Mouse (Mus musculus) hindbrain, embryonic 15.5 days (tissue): ENCODE data around the gene Ncoa1. TPM values are rescaled to one million over a fixed set of nuclear protein-coding genes. Genes with fewer than 3 reads are reported as not detected.
"Not testable (repeated sequence)": the region's sequence is repeated elsewhere in the genome, so short reads cannot be mapped to it uniquely, and the experiment has no call there.

Source experiments
- ATAC-seq: fragments of 200-750 bp; cut with Nextera tagmentation; 2 replicates; pipeline ENCODE4 v1.8.0; 2017; ENCODE audit warnings: low read depth, moderate number of reproducible peaks, moderate TSS enrichment; ENCODE audit not compliant: low FRiP score
- H3K27ac ChIP-seq: fragments of 300-500 bp; sonication (generic); replicated peaks from 2 replicates; pipeline ENCODE4 v1.5.1; 2015; ENCODE audit warnings: mild to moderate bottlenecking, inconsistent platforms
- H3K27me3 ChIP-seq: fragments of 300-500 bp; sonication (generic); 2 replicates; pipeline ENCODE4 v1.6.1; 2015; ENCODE audit warnings: control low read depth, inconsistent platforms
- H3K36me3 ChIP-seq: fragments of 300-500 bp; sonication (generic); 2 replicates; pipeline ENCODE4 v1.6.1; 2015; ENCODE audit warnings: control low read depth, inconsistent platforms
- H3K4me1 ChIP-seq: fragments of 300-500 bp; sonication (generic); replicated peaks from 2 replicates; pipeline ENCODE4 v1.6.1; 2015; ENCODE audit warnings: control low read depth, inconsistent platforms
- H3K4me2 ChIP-seq: fragments of 300-500 bp; sonication (generic); 2 replicates; pipeline ENCODE4 v1.6.1; 2015; ENCODE audit warnings: moderate library complexity, mild to moderate bottlenecking, inconsistent platforms
- H3K4me3 ChIP-seq: fragments of 300-500 bp; sonication (generic); 2 replicates; pipeline ENCODE4 v1.5.1; 2015; ENCODE audit warnings: mild to moderate bottlenecking, inconsistent platforms
- H3K9ac ChIP-seq: fragments of 300-500 bp; sonication (generic); 2 replicates; pipeline ENCODE4 v1.6.1; 2015; ENCODE audit warnings: inconsistent platforms
- H3K9me3 ChIP-seq: fragments of 300-500 bp; sonication (generic); 2 replicates; pipeline ENCODE4 v1.6.1; 2016; ENCODE audit warnings: control low read depth, inconsistent platforms
- WGBS: fragments of 180-500 bp; shearing (Covaris S2); methylation state at CpG from one replicate; pipeline ENCODE4 v1.1.7; 2015; 5-methylcytosine and 5-hydroxymethylcytosine counted together
- polyA plus RNA-seq: library from polyadenylated mRNA; unstranded; fragments of >200 nt; fragmentation: Nextera tagmentation; extraction: Ambion mirVana; gene quantifications from 2 replicates; pipeline ENCODE4 v1.2.1, GENCODE M21; 2015

Ncoa1 gene
- polyA plus RNA-seq, 1 experiment from 2014 or later = 16.8 TPM

- Histone ChIP-seq H3K9ac (no peak overlapping the region), H3K9me3 (no peaks in the 10 kb centered on the region), H3K4me3 (no peak overlapping the region), H3K36me3 (peaks cover 23% of the 10 kb centered on the region), H3K4me1 (no peaks in the 10 kb centered on the region), H3K27ac (no peak overlapping the region), H3K4me2 (no peak overlapping the region), H3K27me3 (no peaks in the 10 kb centered on the region)
- WGBS = 91% methylated on average over 6 of the region's 6 CpGs
- ATAC-seq = no peak
Observed at GRCm38 (mm10) chr12:4293813-4294212, 183.2 kb downstream of the Ncoa1 start.

- Histone ChIP-seq H3K9ac (no peak overlapping the region), H3K4me3 (no peak overlapping the region), H3K27ac (no peak overlapping the region), H3K4me1 (no peaks in the 10 kb centered on the region), H3K9me3 (no peaks in the 10 kb centered on the region), H3K36me3 (peaks cover 9% of the 10 kb centered on the region; the same call in 1 of the 2 replicates), H3K4me2 (no peak overlapping the region), H3K27me3 (no peaks in the 10 kb centered on the region)
- WGBS = 42% methylated on average over 3 of the region's 3 CpGs
- no peak for ATAC-seq
Observed at GRCm38 (mm10) chr12:4285186-4285585, 191.8 kb downstream of the Ncoa1 start.

GRCm38 (mm10) chr12:4279878-4280277 lies 197.1 kb downstream of the Ncoa1 start:
- Histone ChIP-seq H3K4me1 (no peaks in the 10 kb centered on the region), H3K9me3 (no peaks in the 10 kb centered on the region), H3K4me3 (no peak overlapping the region), H3K36me3 (peaks cover 4% of the 10 kb centered on the region), H3K27ac (no peak overlapping the region), H3K4me2 (no peak overlapping the region), H3K27me3 (no peaks in the 10 kb centered on the region), H3K9ac (no peak overlapping the region)
- WGBS = 94% methylated on average over 3 of the region's 3 CpGs
- no peak for ATAC-seq

- no peaks in the 10 kb centered on the region for H3K27me3 ChIP-seq
- H3K9ac ChIP-seq = no peak overlapping the region
- H3K9me3 ChIP-seq = no peaks in the 10 kb centered on the region
- H3K36me3 ChIP-seq = peaks cover 9% of the 10 kb centered on the region
- WGBS = 92% methylated on average over 3 of the region's 3 CpGs
- no peak overlapping the region for H3K27ac ChIP-seq
- H3K4me1 ChIP-seq = no peaks in the 10 kb centered on the region
- no peak for ATAC-seq
- no peak overlapping the region for H3K4me2 ChIP-seq
- no peak overlapping the region for H3K4me3 ChIP-seq
Observed at GRCm38 (mm10) chr12:4278978-4279755, 197.8 kb downstream of the Ncoa1 start.

GRCm38 (mm10) chr12:4271078-4271477 lies 205.9 kb downstream of the Ncoa1 start:
- Histone ChIP-seq H3K4me1 (no peaks in the 10 kb centered on the region), H3K9me3 (no peaks in the 10 kb centered on the region), H3K27ac (no peak overlapping the region), H3K36me3 (peaks cover 64% of the 10 kb centered on the region), H3K27me3 (no peaks in the 10 kb centered on the region), H3K4me3 (no peak overlapping the region), H3K4me2 (no peak overlapping the region), H3K9ac (no peak overlapping the region)
- no peak for ATAC-seq
- 96% methylated on average over 6 of the region's 6 CpGs for WGBS

GRCm38 (mm10) chr12:4267765-4268164 lies 209.2 kb downstream of the Ncoa1 start:
- WGBS = 95% methylated on average over 4 of the region's 4 CpGs

GRCm38 (mm10) chr12:4252742-4253655 lies 224.0 kb downstream of the Ncoa1 start:
- Histone ChIP-seq H3K27ac (no peak overlapping the region), H3K4me3 (no peak overlapping the region), H3K4me2 (no peak overlapping the region), H3K9ac (no peak overlapping the region), H3K36me3 (peaks cover 38% of the 10 kb centered on the region), H3K9me3 (no peaks in the 10 kb centered on the region), H3K27me3 (no peaks in the 10 kb centered on the region), H3K4me1 (no peaks in the 10 kb centered on the region)
- no peak for ATAC-seq
- WGBS = 87% methylated on average over 16 of the region's 16 CpGs

More at GRCm38 (mm10) chr12:4267765-4268164, 209.2 kb downstream of the Ncoa1 start:
- no peak overlapping the region for H3K9ac ChIP-seq
- H3K4me2 ChIP-seq = no peak overlapping the region
- H3K4me1 ChIP-seq = no peaks in the 10 kb centered on the region
- no peaks in the 10 kb centered on the region for H3K27me3 ChIP-seq
- no peak for ATAC-seq
- peaks cover 61% of the 10 kb centered on the region for H3K36me3 ChIP-seq
- H3K9me3 ChIP-seq = no peaks in the 10 kb centered on the region
- no peak overlapping the region for H3K4me3 ChIP-seq
- no peak overlapping the region for H3K27ac ChIP-seq

- H3K27ac ChIP-seq = no peak overlapping the region
- H3K4me1 ChIP-seq = no peaks in the 10 kb centered on the region
- H3K9ac ChIP-seq = no peak overlapping the region
- H3K9me3 ChIP-seq = no peaks in the 10 kb centered on the region
- H3K36me3 ChIP-seq = peaks cover 29% of the 10 kb centered on the region
- H3K27me3 ChIP-seq = no peaks in the 10 kb centered on the region
- H3K4me3 ChIP-seq = no peak overlapping the region
- WGBS = 91% methylated on average over 6 of the region's 6 CpGs
- no peak for ATAC-seq
- no peak overlapping the region for H3K4me2 ChIP-seq
Observed at GRCm38 (mm10) chr12:4249786-4250185, 227.2 kb downstream of the Ncoa1 start.

- WGBS = 90% methylated on average over 10 of the region's 10 CpGs
- Histone ChIP-seq H3K27me3 (no peaks in the 10 kb centered on the region), H3K4me2 (no peak overlapping the region), H3K4me1 (no peaks in the 10 kb centered on the region), H3K36me3 (0 out of 2 replicates have a peak, but pooled peaks cover 10% of the 10 kb centered on the region), H3K9ac (no peak overlapping the region), H3K9me3 (no peaks in the 10 kb centered on the region), H3K27ac (no peak overlapping the region), H3K4me3 (no peak overlapping the region)
- 0 out of 2 replicates have a peak, but pooled peaks have one; percentile 30 for ATAC-seq
Observed at GRCm38 (mm10) chr12:4245742-4246141, 231.2 kb downstream of the Ncoa1 start.

- H3K9ac ChIP-seq = no peak overlapping the region
- no peak overlapping the region for H3K27ac ChIP-seq
- H3K9me3 ChIP-seq = no peaks in the 10 kb centered on the region
- H3K36me3 ChIP-seq = 0 out of 2 replicates have a peak, but pooled peaks cover 7% of the 10 kb centered on the region
- 78% methylated on average over 2 of the region's 2 CpGs for WGBS
- H3K4me2 ChIP-seq = no peak overlapping the region
- no peaks in the 10 kb centered on the region for H3K4me1 ChIP-seq
- H3K4me3 ChIP-seq = no peak overlapping the region
- no peaks in the 10 kb centered on the region for H3K27me3 ChIP-seq
- no peak for ATAC-seq
Observed at GRCm38 (mm10) chr12:4243805-4244204, 233.2 kb downstream of the Ncoa1 start.

- H3K9ac ChIP-seq, H3K4me1 ChIP-seq, H3K36me3 ChIP-seq, ATAC-seq, H3K27ac ChIP-seq, H3K9me3 ChIP-seq, H3K4me2 ChIP-seq, H3K4me3 ChIP-seq, H3K27me3 ChIP-seq: not testable (repeated sequence)
- WGBS = 70% methylated on average over 8 of the region's 8 CpGs
Observed at GRCm38 (mm10) chr12:4240281-4240680, 236.7 kb downstream of the Ncoa1 start.

GRCm38 (mm10) chr12:4237481-4237880 lies 239.5 kb downstream of the Ncoa1 start:
- no peak overlapping the region for H3K9ac ChIP-seq
- no peaks in the 10 kb centered on the region for H3K9me3 ChIP-seq
- no peak overlapping the region for H3K4me2 ChIP-seq
- H3K27ac ChIP-seq = no peak overlapping the region
- H3K36me3 ChIP-seq = 0 out of 2 replicates have a peak, but pooled peaks cover 7% of the 10 kb centered on the region
- WGBS = 94% methylated on average over 15 of the region's 15 CpGs
- H3K4me3 ChIP-seq = no peak overlapping the region
- H3K4me1 ChIP-seq = peaks cover 15% of the 10 kb centered on the region
- ATAC-seq = no peak
- no peaks in the 10 kb centered on the region for H3K27me3 ChIP-seq
